Mouse (Mus musculus): ENCODE results near the gene Cox6b1. TPM values are rescaled to one million over a fixed set of nuclear protein-coding genes. Genes with fewer than 3 reads are reported as not detected.

Cox6b1 gene
- polyA plus RNA-seq, 1 experiment from 2014 or later: 899 TPM

GRCm38 (mm10) chr7:30607706-30608309 lies 18.1 kb downstream of the Cox6b1 start:
- Histone ChIP-seq H3K4me3 (no peak overlapping the region), H3K4me2 (replicated peaks) (no peak overlapping the region), H3K9ac (replicated peaks) (no peak overlapping the region), H3K36me3 (no peaks in the 10 kb centered on the region), H3K27me3 (no peaks in the 10 kb centered on the region), H3K4me1 (no peaks in the 10 kb centered on the region), H3K9me3 (no peaks in the 10 kb centered on the region), H3K27ac (replicated peaks) (no peak overlapping the region)
- no peak for ATAC-seq (replicated peaks)
- WGBS: 27% methylated on average over 8 of the region's 8 CpGs

DNA sequence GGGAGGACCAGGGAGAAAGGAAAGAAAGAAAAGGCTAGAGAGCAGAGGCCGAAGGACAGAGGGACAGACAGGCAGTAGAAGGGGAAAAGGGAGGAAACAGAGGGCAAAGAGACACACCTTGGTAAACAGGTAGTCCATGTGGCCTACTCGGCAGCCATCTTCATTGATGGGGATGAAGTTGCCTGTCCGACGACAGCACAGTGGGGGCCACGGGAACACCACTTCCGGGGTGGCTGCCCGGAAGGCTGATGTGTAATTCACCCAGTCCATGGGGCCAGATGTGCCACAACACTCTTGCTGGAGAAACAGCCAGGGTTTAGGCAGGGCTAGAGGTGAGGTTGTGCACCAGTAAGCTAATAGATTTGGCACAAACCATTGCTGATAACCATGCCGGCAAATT lies 21.0 kb downstream of the Cox6b1 start:
- Histone ChIP-seq H3K4me3 (no peak overlapping the region), H3K36me3 (no peaks in the 10 kb centered on the region), H3K4me2 (replicated peaks) (no peak overlapping the region), H3K9ac (replicated peaks) (no peak overlapping the region), H3K9me3 (no peaks in the 10 kb centered on the region), H3K4me1 (peaks cover 8% of the 10 kb centered on the region), H3K27ac (replicated peaks) (no peak overlapping the region), H3K27me3 (no peaks in the 10 kb centered on the region)
- WGBS: 86% methylated on average over 8 of the region's 8 CpGs
- no peak for ATAC-seq (replicated peaks)

DNA sequence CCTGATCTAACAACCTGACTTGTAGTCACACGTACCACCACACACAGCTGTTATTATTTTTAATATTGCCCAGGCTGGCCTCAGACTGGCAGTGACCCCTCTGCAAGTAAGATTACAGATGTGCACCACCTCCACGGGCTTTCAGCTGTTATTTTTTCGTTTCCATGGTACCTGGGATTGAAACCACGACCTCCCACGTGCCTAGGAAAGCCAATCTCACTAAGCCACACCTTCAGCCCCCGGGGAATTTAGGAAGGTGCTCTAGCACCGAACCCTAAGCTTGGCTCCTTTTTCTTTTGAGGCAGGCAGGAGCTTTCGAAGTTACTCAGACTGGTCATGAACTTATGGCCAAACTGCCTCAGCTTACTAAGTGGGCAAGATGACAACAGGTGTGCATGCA lies 21.5 kb downstream of the Cox6b1 start:
- no peaks in the 10 kb centered on the region for H3K27me3 ChIP-seq
- no peak for ATAC-seq (replicated peaks)
- H3K36me3 ChIP-seq: no peaks in the 10 kb centered on the region
- 64% methylated on average over 8 of the region's 8 CpGs for WGBS
- no peak overlapping the region for H3K27ac ChIP-seq (replicated peaks)
- no peak overlapping the region for H3K4me3 ChIP-seq
- no peaks in the 10 kb centered on the region for H3K9me3 ChIP-seq
- peaks cover 13% of the 10 kb centered on the region for H3K4me1 ChIP-seq
- H3K9ac ChIP-seq (replicated peaks): no peak overlapping the region
- no peak overlapping the region for H3K4me2 ChIP-seq (replicated peaks)

GRCm38 (mm10) chr7:30602583-30602982 lies 23.4 kb downstream of the Cox6b1 start:
- Histone ChIP-seq H3K4me3 (no peak overlapping the region), H3K9ac (replicated peaks) (no peak overlapping the region), H3K36me3 (no peaks in the 10 kb centered on the region), H3K4me1 (peaks cover 13% of the 10 kb centered on the region), H3K9me3 (no peaks in the 10 kb centered on the region), H3K27me3 (no peaks in the 10 kb centered on the region), H3K4me2 (replicated peaks) (no peak overlapping the region), H3K27ac (replicated peaks) (no peak overlapping the region)
- 73% methylated on average over 3 of the region's 3 CpGs for WGBS
- no peak for ATAC-seq (replicated peaks)

GRCm38 (mm10) chr7:30600651-30601050 lies 25.3 kb downstream of the Cox6b1 start:
- Histone ChIP-seq H3K4me2 (replicated peaks) (peak overlapping the region; percentile 44), H3K4me3 (no peak overlapping the region), H3K4me1 (peaks cover 13% of the 10 kb centered on the region), H3K27me3 (no peaks in the 10 kb centered on the region), H3K36me3 (no peaks in the 10 kb centered on the region), H3K27ac (replicated peaks) (peak overlapping the region; percentile 57), H3K9ac (replicated peaks) (peak overlapping the region; percentile 28), H3K9me3 (no peaks in the 10 kb centered on the region)
- 70% methylated on average over 7 of the region's 7 CpGs for WGBS
- ATAC-seq (replicated peaks): peak; percentile 15

DNA sequence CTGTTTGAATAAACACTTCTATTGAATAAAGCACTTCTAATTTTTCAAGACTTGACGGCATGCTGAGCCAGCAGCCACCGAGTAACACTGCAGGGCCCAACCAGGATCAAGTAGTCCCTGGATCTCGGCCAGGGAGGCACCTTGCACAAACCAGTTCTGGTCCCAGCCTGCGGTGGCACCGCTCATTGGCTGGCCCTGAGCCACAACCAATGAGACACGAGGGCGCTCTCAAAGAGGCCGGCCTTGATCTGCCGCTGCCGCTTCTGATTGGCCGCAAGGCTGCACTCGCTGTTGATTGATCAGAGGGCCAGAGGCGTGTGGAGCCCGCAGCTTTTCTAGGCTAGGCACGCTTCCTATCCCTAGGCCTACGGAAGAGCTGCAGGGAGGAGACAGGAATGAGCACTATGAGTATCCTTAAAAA lies 26.0 kb downstream of the Cox6b1 start:
- WGBS: under 1% methylated on average over 16 of the region's 16 CpGs
- H3K9ac ChIP-seq (replicated peaks): peak overlapping the region; percentile 28

GRCm38 (mm10) chr7:30598786-30599185 lies 27.2 kb downstream of the Cox6b1 start, which contains the start of gene Zbtb32:
Gene Zbtb32, minus strand, starts transcription at chr7:30598909.
- H3K27ac ChIP-seq (replicated peaks): peak within 1 kb of the TSS; percentile 57
- H3K9me3 ChIP-seq: no peaks in the 10 kb centered on the region
- no peaks in the 10 kb centered on the region for H3K27me3 ChIP-seq
- H3K4me2 ChIP-seq (replicated peaks): peak within 1 kb of the TSS; percentile 44
- H3K4me1 ChIP-seq: peaks cover 13% of the 10 kb centered on the region
- H3K36me3 ChIP-seq: no peaks in the 10 kb centered on the region
- ATAC-seq (replicated peaks): no peak
- H3K4me3 ChIP-seq: peak within 1 kb of the TSS; percentile 26
- H3K9ac ChIP-seq (replicated peaks): no peak within 1 kb of the TSS
- 93% methylated on average over 12 of the region's 12 CpGs for WGBS

More for the DNA sequence above, 26.0 kb downstream of the Cox6b1 start:
- H3K4me2 ChIP-seq (replicated peaks): peak overlapping the region; percentile 44
- no peaks in the 10 kb centered on the region for H3K27me3 ChIP-seq
- H3K9me3 ChIP-seq: no peaks in the 10 kb centered on the region
- H3K4me3 ChIP-seq: peak overlapping the region; percentile 26
- H3K4me1 ChIP-seq: peaks cover 13% of the 10 kb centered on the region
- no peaks in the 10 kb centered on the region for H3K36me3 ChIP-seq
- peak; percentile 98 for ATAC-seq (replicated peaks)
- peak overlapping the region; percentile 57 for H3K27ac ChIP-seq (replicated peaks)

GRCm38 (mm10) chr7:30596811-30597210 lies 29.1 kb downstream of the Cox6b1 start:
- Histone ChIP-seq H3K4me3 (no peak overlapping the region), H3K4me1 (peaks cover 13% of the 10 kb centered on the region), H3K4me2 (replicated peaks) (no peak overlapping the region), H3K9me3 (no peaks in the 10 kb centered on the region), H3K27ac (replicated peaks) (no peak overlapping the region), H3K9ac (replicated peaks) (no peak overlapping the region), H3K36me3 (no peaks in the 10 kb centered on the region), H3K27me3 (no peaks in the 10 kb centered on the region)
- no peak for ATAC-seq (replicated peaks)
- WGBS: 40% methylated on average over 5 of the region's 5 CpGs

DNA sequence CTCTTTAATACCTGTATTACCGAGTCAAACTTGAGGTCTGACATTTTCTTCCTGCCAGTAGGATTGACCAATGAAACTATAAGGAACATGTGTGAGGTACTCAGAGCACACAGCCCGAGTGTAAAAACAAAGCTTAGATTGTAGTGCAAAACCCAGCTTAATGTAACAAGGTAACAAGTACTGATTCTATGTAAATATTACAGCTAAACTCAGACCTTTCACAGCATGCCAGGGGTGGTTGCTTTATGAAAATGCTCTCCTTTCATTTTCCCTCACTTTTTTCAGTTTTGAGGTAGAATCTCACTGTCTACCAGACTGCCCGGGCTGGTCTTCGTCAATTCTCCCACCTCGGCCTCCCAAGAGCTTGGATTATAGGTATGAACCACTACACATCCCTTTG lies 29.9 kb downstream of the Cox6b1 start:
- ATAC-seq (replicated peaks): no peak
- H3K4me1 ChIP-seq: peaks cover 13% of the 10 kb centered on the region
- no peaks in the 10 kb centered on the region for H3K27me3 ChIP-seq
- no peaks in the 10 kb centered on the region for H3K36me3 ChIP-seq
- no peaks in the 10 kb centered on the region for H3K9me3 ChIP-seq
- H3K9ac ChIP-seq (replicated peaks): no peak overlapping the region
- H3K4me2 ChIP-seq (replicated peaks): no peak overlapping the region
- 81% methylated on average over 5 of the region's 5 CpGs for WGBS
- H3K4me3 ChIP-seq: no peak overlapping the region
- H3K27ac ChIP-seq (replicated peaks): no peak overlapping the region

DNA sequence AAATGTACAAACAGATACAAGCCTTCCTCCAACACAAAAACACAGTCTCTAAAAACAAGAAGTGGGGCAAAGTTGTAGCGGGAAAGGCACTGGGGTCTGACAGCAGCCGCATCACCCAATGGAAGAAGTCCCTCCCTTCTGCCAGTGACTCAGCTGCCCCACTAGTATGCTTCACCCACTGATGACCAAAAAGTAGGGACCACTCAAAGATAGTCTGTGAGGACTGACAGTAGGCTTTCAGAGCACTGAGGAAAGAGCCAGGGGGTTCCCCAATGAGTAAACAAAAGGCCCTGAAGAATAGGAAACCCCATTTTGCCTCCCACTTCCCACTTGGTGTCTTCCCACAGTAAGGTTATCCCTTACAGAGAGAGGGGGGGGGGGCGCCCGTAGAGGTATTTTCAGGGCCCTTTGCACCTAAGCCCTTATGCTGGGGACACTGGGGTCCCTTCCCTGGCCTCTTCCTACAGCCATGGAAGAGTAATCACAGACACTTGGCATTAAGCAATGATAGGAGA lies 31.4 kb downstream of the Cox6b1 start:
- Histone ChIP-seq H3K36me3 (no peaks in the 10 kb centered on the region), H3K4me1 (peaks cover 7% of the 10 kb centered on the region), H3K27ac (replicated peaks) (no peak overlapping the region), H3K4me3 (no peak overlapping the region), H3K9ac (replicated peaks) (no peak overlapping the region), H3K4me2 (replicated peaks) (no peak overlapping the region), H3K27me3 (no peaks in the 10 kb centered on the region), H3K9me3 (no peaks in the 10 kb centered on the region)
- 67% methylated on average over 4 of the region's 4 CpGs for WGBS
- ATAC-seq (replicated peaks): no peak

GRCm38 (mm10) chr7:30593579-30594509 lies 32.1 kb downstream of the Cox6b1 start:
- Histone ChIP-seq H3K4me1 (peaks cover 10% of the 10 kb centered on the region), H3K27me3 (no peaks in the 10 kb centered on the region), H3K36me3 (no peaks in the 10 kb centered on the region), H3K27ac (replicated peaks) (no peak overlapping the region), H3K9me3 (no peaks in the 10 kb centered on the region), H3K4me3 (no peak overlapping the region), H3K9ac (replicated peaks) (no peak overlapping the region), H3K4me2 (replicated peaks) (no peak overlapping the region)
- ATAC-seq (replicated peaks): no peak
- WGBS: 84% methylated on average over 10 of the region's 10 CpGs

DNA sequence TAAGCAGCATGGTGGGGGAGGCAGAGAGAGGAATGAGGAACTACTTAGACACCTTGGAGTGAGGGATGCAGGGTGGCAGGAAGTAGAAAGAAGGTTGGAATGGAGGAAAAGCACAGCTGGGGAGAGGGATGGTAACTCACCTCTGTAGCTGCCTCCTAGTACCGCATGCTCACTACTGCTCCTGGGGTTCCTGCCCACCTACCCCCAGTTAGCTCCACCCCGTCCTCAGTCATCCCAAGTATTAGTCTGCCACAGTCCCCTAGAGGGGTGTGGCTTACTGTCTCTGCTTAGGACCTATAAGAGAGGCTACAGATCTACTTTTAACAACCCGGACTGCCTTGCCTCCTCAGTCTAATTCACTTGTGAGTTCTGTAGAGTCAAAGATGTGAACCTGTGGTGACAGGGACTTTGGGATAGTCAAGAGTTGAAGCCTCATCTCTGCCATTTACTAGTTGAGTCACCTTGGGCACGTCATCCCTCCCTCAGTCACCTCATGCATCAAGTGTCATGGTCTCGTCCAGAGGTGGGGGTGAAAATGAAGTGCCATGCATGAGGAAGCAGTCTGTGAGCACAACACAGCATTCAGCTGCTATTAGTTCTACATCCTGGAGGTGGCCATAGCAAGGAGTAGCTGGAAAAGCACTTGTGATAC lies 33.1 kb downstream of the Cox6b1 start:
- peaks cover 10% of the 10 kb centered on the region for H3K4me1 ChIP-seq
- ATAC-seq (replicated peaks): no peak
- H3K4me2 ChIP-seq (replicated peaks): no peak overlapping the region
- H3K4me3 ChIP-seq: no peak overlapping the region
- no peak overlapping the region for H3K9ac ChIP-seq (replicated peaks)
- no peak overlapping the region for H3K27ac ChIP-seq (replicated peaks)
- H3K36me3 ChIP-seq: no peaks in the 10 kb centered on the region
- WGBS: 64% methylated on average over 5 of the region's 5 CpGs
- no peaks in the 10 kb centered on the region for H3K9me3 ChIP-seq
- no peaks in the 10 kb centered on the region for H3K27me3 ChIP-seq

All from forebrain, embryonic 15.5 days (tissue).